Mouse (Mus musculus) adrenal gland, adult 18-20 months (tissue): ENCODE data around the gene Btbd35f4. TPM values are rescaled to one million over a fixed set of nuclear protein-coding genes. Genes with fewer than 3 reads are reported as not detected.
"Not testable (repeated sequence)": the region's sequence is repeated elsewhere in the genome, so short reads cannot be mapped to it uniquely, and the experiment has no call there.

Experiments
- DNase-seq, 2 experiments: peaks; one replicate each; pipeline ENCODE4 v3.0.0; 2021 to 2022; ENCODE audit warnings: low spot score in 2 of 2
- long read RNA-seq, 2 experiments: library from polyadenylated mRNA; stranded (forward); transcript quantifications; one replicate each; pipeline ENCODE4 v2.0.0; 2021
- total RNA-seq, 2 experiments: library from RNA; stranded (reverse); gene quantifications; 1 replicate in 1 of 2; 2 replicates in 1 of 2; pipeline ENCODE4 v1.2.3; 2021

Gene Btbd35f4
- not detected for total RNA-seq
- long read RNA-seq, experiment 1 = 0 reads
- long read RNA-seq, experiment 2 = 0 reads

DNA sequence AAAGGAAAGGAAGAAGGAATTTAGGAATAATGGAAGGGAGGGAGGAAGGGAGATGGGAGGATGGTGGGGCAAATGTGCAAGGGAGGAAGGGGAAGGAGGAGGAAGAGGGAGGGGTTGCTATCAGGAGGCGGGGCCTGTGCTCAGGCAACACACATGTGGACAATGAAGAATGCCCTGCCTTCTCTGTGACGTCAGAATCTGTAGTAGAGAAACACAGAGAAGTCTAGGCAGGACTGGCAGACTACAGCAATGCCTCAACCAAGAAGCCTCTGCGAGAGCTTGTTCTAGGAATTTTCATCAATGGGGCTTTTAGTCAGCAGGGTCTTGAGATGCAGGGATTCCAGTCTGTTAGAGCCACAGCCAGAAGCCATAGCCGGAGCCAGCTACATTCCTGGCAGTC, at the start of gene Btbd35f4:
Btbd35f4 (plus strand) TSS at position 301 of the 400 bp plus-strand sequence.
- DNase-seq = not testable (repeated sequence)

DNA sequence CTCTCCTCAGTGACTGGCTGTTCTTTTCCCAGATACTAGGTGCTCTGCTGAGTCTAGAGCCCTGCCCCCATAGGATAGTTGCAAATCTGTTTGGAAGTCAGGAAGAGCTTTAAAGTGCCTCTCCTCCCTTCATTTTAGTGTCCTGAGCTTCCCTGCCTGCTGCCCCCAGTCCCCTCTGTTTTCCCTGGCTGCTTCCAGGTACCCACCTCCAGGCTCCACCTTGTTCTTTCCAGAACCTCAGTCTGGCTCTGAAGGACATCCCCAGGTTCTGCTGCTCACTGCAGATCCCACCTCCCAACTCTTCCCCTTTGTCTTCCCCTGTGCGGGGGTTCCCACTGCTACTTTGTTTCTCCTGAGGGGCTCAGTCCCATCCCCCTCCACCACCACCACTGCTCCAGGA, 39.7 kb downstream of the Btbd35f4 start:
- DNase-seq = not testable (repeated sequence)

Other genes with a start within 250 kb of the Btbd35f4 start
- gene Btbd35f27, start 151.6 kb downstream of the Btbd35f4 start, total RNA-seq = not detected